Mouse (Mus musculus) kidney, adult 2 months (tissue): ENCODE measurements around the gene Ccdc40.

Experiments
- CTCF ChIP-seq: fragments of 200-500 bp; conservative IDR thresholded peaks from 2 replicates; pipeline ENCODE4 v1.5.1; 2011; ENCODE audit warnings: low read depth, mild to moderate bottlenecking, control low read depth, low read length, moderate library complexity, mixed read lengths; ENCODE audit not compliant: insufficient read depth, insufficient read length
- POLR2A ChIP-seq: fragments of 200-500 bp; IDR thresholded peaks from one replicate; pipeline ENCODE4 v1.6.1; 2011; ENCODE audit warnings: low read depth, low read length, control low read depth

- TF ChIP-seq POLR2A = no peak
- TF ChIP-seq CTCF = no peak
Observed at GRCm38 (mm10) chr11:119181861-119182395, 46.4 kb upstream of the Ccdc40 start.
